Mouse (Mus musculus): ENCODE results near the gene Vti1b. TPM values are rescaled to one million over a fixed set of nuclear protein-coding genes. Genes with fewer than 3 reads are reported as not detected.
A peak's percentile ranks its signal among the peaks of the same experiment; 100 is the strongest.
"Not testable (repeated sequence)": the region's sequence is repeated elsewhere in the genome, so short reads cannot be mapped to it uniquely, and the experiment has no call there.

The Vti1b gene
- total RNA-seq (2021): 10 to 100 TPM; 50.3 to 60.1 TPM
- long read RNA-seq, experiment 1, transcript Vti1b-201 (6 exons, 1,490 nt): major isoform, 37 of 40 reads
- long read RNA-seq, experiment 1, partial matches to known transcripts: 0 of 40 reads
- long read RNA-seq, experiment 1, other reads (novel, unspliced or antisense): 3 of 40 reads
- long read RNA-seq, experiment 2, transcript Vti1b-201 (6 exons, 1,490 nt): major isoform, 35 of 39 reads
- long read RNA-seq, experiment 2, partial matches to known transcripts: 2 of 39 reads
- long read RNA-seq, experiment 2, other reads (novel, unspliced or antisense): 2 of 39 reads

DNA sequence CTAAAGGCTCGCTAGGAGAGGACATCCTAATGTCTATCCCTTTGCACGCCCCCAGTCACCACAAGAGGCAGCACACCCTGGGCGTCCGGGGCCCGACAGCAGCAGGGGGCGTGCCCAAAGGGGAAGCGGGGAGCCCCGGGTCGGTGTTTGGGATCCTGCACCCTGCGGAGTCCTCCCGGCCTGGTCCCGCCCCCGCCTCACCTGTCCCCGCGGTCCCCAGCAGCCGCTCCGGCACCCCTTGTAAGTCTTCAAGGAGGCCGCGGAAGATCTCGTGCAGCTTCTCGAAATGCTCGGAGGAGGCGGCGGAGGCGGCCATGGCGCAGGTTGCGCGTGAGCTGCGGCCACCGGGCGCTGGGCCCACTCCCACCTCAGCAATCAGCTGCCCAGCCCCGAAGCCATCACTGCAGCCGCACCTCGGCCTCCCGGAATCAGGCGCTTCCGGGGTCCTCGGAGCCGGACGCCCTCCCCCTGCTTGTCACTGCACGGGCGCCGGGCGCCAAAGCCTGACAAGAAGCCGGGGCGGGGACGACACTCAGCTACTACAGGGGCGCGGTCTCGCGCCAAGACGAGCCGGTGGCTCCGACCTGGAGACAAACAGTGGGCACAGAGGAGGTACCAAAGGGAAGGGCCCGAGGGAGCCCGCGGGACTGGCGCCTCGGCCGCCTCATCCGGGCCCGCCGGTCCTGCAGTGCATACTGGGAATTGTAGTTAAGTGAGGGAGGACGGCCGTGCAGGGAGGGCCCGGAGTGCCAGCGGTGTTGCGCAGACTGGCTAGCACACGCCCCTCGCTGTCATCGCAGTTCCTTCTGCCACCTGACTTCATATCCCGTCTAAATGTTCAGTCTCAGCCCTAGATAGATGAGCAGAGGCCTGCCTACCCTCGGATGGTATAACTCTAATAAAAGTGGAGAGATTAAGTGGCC, at the start of gene Vti1b:
TSS of gene Vti1b (minus strand) at position 649 of the 923 bp plus-strand sequence.
- peak; percentile 81 for DNase-seq

- no peak for DNase-seq
Observed at GRCm38 (mm10) chr12:79217511-79217910, 45.0 kb upstream of the Vti1b start.

GRCm38 (mm10) chr12:79211447-79211846, 39.0 kb upstream of the Vti1b start:
- no peak for DNase-seq

- DNase-seq: no peak
Observed at GRCm38 (mm10) chr12:79208703-79209464, 36.4 kb upstream of the Vti1b start, which contains the start of gene Rdh12. TSS of gene Rdh12 (plus strand) at chr12:79208914.

- DNase-seq: no peak
Observed at GRCm38 (mm10) chr12:79201882-79202281, 29.4 kb upstream of the Vti1b start.

DNA sequence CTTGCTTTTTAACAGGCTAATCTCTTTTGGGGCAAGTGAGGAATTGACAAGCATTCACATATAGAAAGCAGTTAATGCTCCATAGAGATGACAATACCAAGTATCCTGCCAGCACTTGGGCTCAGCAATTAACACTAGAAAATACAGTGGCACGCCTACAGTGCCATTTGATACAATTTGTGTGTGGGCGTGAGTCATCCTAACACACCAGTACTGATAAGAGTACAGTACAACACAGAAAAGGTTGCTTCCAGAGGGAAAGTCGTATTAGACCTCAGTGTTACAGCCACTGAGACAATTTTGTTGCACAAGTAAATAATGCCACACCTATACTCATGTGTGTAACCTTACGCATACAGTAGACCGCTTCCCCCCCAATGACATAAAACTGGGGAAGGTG, 24.6 kb upstream of the Vti1b start:
- no peak for DNase-seq

GRCm38 (mm10) chr12:79193441-79193840, 21.0 kb upstream of the Vti1b start:
- DNase-seq: peak; percentile 73

- no peak for DNase-seq
Observed at GRCm38 (mm10) chr12:79192193-79192592, 19.7 kb upstream of the Vti1b start, which contains the start of gene Rdh11. TSS of gene Rdh11 (minus strand) at chr12:79192293.

GRCm38 (mm10) chr12:79191701-79192100, 19.2 kb upstream of the Vti1b start:
- peak; percentile 68 for DNase-seq

- DNase-seq: peak; percentile 8
Observed at GRCm38 (mm10) chr12:79190931-79191673, 18.6 kb upstream of the Vti1b start.

GRCm38 (mm10) chr12:79185160-79185559, 12.7 kb upstream of the Vti1b start:
- DNase-seq: not testable (repeated sequence)

- no peak for DNase-seq
Observed at GRCm38 (mm10) chr12:79175998-79176397, 3.5 kb upstream of the Vti1b start.

DNA sequence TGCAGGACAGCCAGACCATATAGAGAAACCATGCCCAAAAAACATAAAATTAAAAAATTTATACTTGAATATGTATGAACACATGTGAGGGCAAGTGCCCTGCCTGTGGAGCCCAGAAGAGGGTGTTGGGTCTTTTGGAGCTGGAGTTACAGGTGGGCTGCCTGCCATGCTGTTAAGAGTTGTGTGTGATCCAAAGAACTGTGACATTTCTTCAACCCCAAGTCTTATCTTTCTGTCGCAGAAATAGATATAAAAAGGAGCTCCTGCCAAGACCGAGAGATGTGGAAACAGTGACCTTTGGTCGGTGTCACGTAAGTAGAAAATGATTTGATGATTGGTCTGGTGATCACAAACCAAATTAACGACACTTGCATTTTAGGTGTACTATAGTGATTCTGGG, 1.3 kb upstream of the Vti1b start:
- peak; percentile 10 for DNase-seq

GRCm38 (mm10) chr12:79171269-79171995, 1.0 kb downstream of the Vti1b start:
- DNase-seq: no peak

DNA sequence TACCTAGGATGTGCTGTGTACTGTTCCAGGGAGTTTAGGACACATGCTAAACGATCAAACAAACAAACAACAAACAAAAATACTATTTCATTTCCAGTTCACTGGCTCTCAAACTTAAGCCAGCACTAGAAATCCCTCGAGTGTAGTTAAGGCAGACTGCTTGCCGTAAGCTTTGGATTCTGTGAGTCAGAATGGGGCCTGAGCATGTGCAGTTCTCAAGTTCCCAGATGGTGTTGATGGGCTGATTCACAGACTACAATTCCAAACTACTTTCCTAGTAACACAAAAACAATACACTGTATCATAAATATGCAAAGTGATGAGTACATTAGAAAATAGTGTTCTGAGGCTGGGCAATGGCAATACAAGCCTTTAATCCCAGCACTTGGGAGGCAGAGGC, 2.0 kb downstream of the Vti1b start:
- no peak for DNase-seq

GRCm38 (mm10) chr12:79169173-79169572, 3.3 kb downstream of the Vti1b start:
- DNase-seq: no peak

DNA sequence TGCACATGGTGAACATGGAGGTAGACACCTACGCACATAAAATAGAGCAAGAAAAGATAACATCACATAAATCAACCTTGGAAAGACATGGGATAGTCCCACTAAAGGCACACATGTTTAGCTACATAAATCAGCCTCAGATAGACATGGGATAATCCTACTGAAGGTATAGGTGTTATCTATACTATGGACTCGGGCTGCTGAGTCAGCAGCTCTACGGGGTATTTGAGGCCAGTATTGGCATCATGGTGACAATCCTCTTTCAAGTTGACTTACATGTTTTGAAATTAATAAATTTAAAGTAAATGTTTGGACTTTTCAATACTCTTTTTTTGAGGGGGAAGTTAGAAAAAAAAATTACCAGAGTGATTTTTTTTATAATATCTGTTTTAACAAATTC, 9.6 kb downstream of the Vti1b start:
- DNase-seq: no peak

DNA sequence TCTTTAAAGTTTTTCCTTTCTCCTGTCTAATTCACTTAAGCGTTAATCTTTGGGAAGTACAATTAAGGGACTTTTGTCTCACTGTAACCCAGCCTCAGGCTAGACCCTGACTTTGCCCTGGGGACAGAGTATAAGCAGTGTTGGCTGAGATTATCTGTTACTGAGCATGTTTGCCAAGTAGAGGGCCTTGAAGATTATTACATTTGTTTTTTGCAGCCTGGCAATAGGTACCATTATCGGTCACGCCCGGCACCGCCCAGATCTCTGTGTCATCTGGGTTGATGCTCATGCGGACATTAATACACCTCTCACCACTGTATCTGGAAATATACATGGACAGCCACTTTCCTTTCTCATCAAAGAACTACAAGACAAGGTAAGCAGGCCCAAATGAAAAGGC, 22.8 kb downstream of the Vti1b start:
- DNase-seq: no peak

DNA sequence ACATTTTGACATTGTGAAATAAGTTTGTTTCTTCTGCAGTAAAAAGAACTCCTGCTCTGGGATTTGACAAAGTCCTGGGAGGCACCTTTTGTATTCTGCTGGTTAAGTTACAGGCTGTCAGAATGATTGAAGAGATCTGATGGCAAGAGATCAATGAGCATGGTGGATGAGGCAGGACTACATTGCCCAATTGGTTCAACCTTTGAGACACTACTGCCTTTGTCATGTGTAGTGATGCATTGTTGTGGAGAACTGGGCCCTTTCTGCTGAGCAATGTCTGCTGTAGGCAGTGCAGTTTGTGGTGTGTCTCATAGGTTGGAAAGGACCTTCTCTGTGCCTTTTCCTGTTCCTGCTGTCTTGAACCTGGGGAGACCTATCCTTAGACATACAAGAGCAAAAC, 31.1 kb downstream of the Vti1b start:
- no peak for DNase-seq

DNA sequence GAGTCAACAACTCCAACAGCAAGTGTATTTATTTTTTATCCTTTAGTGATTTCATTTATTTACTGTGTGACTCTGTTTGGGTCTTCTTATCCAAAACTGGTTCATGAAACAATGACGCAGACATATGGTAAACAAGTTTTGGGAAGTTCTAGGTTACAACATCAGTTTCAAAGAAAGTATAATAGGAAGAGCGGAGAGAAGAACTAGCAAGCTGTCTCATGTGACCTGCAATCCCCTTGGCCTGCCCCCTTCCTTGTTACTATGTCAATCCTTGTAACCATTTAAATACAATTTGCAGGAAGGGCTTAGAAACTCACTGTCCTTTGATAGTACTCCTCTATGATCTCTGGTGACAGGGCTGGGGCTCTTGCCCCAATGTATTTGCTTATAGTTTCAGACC, 31.7 kb downstream of the Vti1b start:
- no peak for DNase-seq

GRCm38 (mm10) chr12:79139417-79139816, 33.0 kb downstream of the Vti1b start:
- DNase-seq: no peak
